Mouse (Mus musculus): ENCODE data around the gene Crtc2.
"Not testable (repeated sequence)": the region's sequence is repeated elsewhere in the genome, so short reads cannot be mapped to it uniquely, and the experiment has no call there.

Crtc2 gene

DNA sequence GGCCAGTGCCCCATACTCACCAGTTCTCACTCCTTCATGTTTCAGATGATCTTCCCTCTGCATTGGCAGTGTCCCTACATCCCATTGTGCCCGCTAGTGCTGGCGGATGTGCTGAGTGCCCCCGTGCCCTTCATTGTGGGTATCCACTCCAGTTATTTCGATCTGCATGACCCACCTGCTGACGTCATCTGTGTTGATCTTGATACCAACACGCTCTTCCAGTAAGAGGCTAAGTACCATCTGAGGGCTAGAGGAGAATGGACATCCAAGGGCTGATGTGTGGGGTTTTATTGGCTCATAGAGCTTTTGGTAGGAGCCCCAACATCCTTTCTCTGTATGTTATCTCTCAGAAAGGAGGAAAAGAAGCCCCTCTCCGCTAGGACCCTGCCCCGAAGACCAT is 16.8 kb downstream of the Crtc2 start:
- DNase-seq: no peak

GRCm38 (mm10) chr3:90272170-90272569 is 18.2 kb downstream of the Crtc2 start:
- DNase-seq: peak; percentile 29

- peak; percentile 38 for DNase-seq
These were observed 19.9 kb downstream of the Crtc2 start for GRCm38 (mm10) chr3:90273855-90274254.

DNA sequence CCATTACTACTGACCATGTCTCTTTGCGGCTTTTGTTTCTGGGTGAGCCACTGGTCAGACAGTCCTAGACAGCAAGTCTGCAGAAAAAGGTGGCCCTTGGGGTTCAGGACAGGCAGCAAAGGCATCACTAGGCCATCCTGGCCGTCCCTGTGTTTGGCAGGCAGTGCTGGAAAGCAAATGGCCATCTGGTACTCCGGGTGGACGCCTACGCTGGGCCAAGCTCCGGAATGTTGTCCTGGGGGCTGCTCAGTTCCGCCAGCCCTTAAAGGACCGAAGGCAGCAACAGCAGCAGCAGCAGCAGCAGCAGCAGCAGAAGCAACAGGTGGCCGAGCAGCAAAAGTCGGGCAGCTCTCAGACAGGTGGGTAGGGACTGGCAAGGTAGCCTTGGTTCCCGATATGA is 21.3 kb downstream of the Crtc2 start:
- peak; percentile 86 for DNase-seq

DNA sequence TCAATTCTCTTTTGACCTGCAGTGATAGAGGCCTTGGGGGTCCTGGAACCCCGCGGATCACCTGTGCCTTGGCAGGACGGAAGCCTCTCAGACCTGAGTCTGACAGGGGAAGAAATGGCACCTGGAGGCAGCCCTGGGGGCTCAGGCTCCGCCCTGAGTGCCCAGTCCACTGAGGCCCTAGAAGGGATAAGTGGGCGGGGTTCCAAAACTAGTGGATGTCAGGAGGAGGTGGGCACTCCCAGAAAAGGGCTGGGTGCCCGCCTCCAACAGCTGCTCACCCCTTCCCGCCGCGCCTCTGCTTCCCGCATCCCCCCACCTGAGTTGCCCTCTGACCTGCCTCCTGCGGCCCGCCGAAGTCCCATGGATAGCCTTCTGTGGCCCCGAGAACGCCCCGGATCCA is 22.9 kb downstream of the Crtc2 start:
- peak; percentile 71 for DNase-seq

DNA sequence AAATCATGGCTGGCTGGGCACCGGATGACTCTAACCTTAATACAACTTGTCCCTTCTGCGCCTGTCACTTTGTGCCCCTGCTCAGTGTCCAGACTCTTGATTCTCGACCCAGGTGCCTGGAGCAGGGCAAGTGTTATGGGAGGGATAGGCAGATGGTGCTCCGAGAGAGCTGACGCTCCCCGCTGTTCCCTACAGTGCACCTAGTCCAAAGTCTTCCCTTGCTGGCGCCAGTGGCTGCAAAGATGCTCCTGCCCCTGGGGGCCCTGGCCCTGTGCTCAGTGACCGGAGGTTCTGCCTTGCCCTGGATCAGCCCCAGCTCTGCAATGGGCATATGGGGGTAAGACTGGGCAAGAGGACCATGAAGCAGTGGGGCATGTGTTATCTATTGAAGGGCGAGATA is 23.8 kb downstream of the Crtc2 start:
- peak; percentile 95 for DNase-seq

DNA sequence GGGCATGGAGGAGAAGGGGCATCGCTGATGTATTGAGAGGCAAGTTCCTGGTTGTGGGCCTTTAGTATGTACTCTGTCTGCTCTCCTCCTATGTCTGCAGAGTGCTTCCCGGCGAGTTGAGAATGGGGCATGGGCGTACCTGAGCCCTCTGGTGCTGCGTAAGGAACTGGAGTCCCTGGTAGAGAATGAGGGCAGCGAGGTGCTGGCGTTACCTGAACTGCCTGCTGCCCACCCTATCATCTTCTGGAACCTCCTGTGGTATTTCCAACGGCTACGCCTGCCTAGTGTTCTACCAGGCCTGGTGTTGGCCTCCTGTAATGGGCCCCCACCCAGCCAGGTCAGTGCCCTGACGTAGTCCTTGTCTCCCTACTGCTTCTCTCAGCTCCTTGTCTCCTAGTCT is 24.2 kb downstream of the Crtc2 start:
- DNase-seq: peak; percentile 57

DNA sequence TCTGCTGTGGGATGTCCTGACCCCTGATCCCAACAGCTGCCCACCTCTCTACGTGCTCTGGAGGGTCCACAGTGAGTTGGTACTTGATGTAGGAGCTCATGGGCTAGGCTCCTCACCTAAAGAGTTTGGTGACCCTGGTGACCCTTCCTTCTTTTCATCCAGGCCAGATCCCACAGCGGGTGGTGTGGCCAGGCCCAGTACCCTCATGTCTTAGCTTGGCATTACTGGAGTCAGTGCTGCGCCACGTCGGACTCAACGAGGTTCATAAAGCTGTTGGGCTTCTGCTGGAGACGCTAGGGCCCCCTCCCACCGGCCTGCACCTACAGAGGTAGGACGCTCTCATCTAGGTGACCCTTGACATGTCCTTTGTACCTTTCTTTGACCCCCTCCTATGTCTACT is 25.3 kb downstream of the Crtc2 start:
- DNase-seq: peak; percentile 47

DNA sequence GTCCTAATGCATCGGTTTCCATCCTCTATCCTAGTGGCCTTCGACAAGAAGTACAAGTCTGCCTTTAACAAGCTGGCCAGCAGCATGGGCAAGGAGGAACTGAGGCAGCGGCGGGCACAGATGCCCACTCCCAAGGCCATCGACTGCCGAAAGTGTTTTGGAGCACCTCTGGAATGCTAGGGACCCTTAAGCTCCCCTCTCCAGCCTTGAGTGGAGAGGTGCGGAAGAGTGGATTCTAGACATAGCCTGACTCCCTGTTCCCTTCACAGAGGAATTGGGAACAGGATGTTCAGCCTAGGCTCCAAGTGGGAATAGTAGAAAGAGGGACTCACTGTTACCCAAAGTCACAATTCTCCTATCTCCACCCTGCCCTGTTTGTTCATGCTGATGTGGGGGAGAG is 25.8 kb downstream of the Crtc2 start:
- peak; percentile 19 for DNase-seq

- peak; percentile 27 for DNase-seq
These were observed 26.7 kb downstream of the Crtc2 start for GRCm38 (mm10) chr3:90280708-90281107.

DNA sequence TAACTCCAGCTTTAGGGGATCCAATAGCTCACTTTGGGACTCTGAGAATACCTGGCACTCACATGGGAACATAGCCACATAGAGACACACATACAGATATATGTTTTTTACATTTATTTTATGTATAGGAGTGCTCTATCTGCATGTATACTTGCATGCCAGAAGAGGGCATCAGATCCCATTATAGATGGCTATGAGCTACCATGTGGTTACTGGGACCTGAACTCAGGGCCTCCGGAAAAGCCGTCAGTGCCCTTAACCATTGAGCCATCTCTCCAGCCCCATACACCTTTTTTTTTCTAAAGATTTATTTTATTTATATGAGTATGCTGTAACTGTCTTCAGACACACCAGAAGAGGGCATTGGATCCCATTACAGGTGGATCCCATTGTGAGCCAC is 30.2 kb downstream of the Crtc2 start:
- no peak for DNase-seq

DNA sequence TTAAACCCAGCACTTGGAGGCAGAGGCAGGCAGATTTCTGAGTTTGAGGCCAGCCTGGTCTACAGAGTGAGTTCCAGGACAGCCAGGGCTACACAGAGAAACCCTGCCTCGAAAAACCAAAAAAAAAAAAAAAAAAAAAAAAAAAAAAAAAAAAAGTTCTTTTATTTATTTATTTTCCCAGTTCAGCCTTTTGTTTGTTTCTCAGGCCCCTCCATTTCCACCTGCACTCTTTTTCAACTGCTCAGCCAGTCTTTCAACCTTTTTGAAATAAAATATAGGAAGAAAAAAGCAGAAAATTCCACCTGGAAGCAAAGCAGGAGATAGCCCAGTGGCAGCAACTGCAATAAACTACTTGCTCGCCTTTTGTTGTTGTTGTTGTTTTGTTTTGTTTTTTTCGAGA is 35.4 kb downstream of the Crtc2 start:
- not testable (repeated sequence) for DNase-seq

DNA sequence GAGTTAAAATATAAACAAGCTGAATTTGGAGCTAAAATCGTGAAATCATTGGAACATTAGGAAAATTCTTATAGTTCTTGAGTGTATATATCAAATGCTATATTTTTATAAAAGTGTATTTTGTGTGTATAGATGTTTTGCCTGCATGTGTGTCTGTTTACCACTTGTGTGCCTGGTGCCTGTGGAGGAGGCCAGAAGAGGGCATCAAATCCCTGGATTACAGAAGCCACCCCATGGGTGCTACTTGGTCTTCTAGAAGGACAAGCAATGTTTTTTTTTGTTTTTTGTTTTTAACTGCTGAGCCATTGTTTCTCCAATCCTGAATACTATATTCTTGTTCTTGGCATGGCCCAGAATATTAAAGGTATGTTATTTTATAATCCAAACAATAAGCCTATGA is 36.6 kb downstream of the Crtc2 start:
- no peak for DNase-seq

- no peak for DNase-seq
These were observed 38.0 kb downstream of the Crtc2 start for GRCm38 (mm10) chr3:90291982-90292344.

- peak; percentile 100 for DNase-seq
These were observed 38.6 kb downstream of the Crtc2 start, which contains the start of gene Gatad2b for GRCm38 (mm10) chr3:90292345-90293275. Gene Gatad2b (plus strand): TSS chr3:90293178.

DNA sequence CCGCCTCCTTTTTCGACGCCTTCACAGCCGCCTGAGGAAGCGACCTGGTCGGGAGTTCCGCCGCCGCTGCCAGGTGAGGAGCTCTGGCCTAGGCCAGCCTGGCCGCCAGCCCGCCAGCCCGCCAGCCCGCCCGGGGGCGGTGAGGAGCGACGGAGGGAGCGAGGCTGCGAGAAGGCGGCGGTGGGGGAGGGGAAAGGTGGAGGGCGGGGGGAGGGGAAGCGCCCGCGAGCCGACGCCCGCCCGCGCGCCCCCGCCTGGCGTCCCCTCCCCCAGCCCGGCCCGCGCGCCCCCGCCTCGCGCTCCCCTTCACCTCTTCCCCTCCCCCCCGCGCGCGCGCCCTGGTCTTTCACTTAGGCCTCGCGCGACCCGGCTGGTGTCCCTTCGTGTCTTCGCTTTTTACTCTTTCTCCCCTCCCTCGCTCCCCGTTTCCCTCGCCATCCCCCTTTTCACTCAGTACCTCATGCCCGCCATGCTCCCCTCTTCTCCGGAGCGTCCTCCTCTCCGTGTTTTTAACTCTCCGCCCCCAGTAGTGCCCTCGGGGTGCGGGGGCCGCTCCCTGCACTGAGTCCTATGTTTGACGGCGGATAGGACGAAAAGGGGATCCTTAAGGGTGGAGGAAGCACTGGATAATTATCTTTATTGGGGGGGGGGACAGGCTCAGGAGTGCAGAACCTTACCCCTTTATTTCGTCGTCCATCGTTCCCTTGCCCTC is 39.5 kb downstream of the Crtc2 start:
- peak; percentile 64 for DNase-seq

- no peak for DNase-seq
These were observed 40.1 kb downstream of the Crtc2 start for GRCm38 (mm10) chr3:90294064-90294440.

DNA sequence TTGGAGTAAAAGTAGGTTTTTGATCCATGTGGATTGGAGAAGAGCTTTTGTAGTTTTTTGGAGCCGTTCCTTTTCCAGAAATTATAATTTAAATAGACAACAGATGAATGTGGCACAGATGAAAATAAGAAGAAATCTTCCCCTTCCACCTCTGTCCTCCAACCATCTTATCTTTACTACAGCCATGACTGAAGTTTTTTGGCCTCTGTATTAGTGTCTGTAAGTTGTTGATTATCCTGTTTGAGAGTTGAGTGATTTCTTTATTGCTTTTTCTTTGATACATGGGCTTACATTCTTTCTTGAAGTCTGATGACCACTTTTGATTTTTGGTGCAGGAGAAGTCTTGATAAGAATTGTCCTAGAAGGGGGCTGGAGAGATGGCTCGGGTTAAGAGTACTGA is 40.7 kb downstream of the Crtc2 start:
- no peak for DNase-seq

- no peak for DNase-seq
These were observed 51.8 kb downstream of the Crtc2 start for GRCm38 (mm10) chr3:90305801-90306200.

DNA sequence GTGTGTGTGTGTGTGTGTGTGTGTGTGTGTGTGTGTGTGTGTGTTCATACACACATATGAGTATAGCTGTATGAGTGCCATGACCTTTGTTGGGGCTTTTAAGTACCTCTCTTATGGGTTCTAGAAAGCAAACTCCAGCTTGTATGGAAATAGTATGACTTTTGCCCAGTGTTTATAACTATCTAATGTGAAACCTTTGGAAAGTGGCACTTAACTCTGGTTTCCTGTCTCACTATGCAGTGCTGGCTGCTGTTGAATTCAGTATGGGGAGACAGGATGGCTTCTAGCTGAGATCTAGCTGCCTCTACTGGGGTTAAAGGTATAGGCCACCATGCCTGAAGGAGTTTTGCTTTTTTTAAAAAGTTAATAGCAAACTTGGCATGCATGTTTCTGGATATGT is 55.6 kb downstream of the Crtc2 start:
- DNase-seq: no peak

- DNase-seq: no peak
These were observed 59.4 kb downstream of the Crtc2 start for GRCm38 (mm10) chr3:90313367-90313766.
